Mouse (Mus musculus) gastrocnemius, postnatal 25 days (tissue): ENCODE data around the gene Ebf4. TPM values are rescaled to one million over a fixed set of nuclear protein-coding genes. Genes with fewer than 3 reads are reported as not detected.

Experiments
- DNase-seq: peaks from one replicate; pipeline ENCODE4 v3.0.0; 2022
- long read RNA-seq, 2 experiments: library from polyadenylated mRNA; stranded (forward); transcript quantifications; one replicate each; pipeline ENCODE4 v2.0.0; 2021
- total RNA-seq, 2 experiments: library from RNA; stranded (reverse); gene quantifications; 1 replicate in 1 of 2; 2 replicates in 1 of 2; pipeline ENCODE4 v1.2.3; 2021

Gene Ebf4
- total RNA-seq = under 1 TPM; 0.19 to 0.49 TPM
- long read RNA-seq, experiment 1 = 0 reads
- long read RNA-seq, experiment 2, partial matches to known transcripts = 0 of 2 reads
- long read RNA-seq, experiment 2, other reads (novel, unspliced or antisense) = 1 of 2 reads

DNA sequence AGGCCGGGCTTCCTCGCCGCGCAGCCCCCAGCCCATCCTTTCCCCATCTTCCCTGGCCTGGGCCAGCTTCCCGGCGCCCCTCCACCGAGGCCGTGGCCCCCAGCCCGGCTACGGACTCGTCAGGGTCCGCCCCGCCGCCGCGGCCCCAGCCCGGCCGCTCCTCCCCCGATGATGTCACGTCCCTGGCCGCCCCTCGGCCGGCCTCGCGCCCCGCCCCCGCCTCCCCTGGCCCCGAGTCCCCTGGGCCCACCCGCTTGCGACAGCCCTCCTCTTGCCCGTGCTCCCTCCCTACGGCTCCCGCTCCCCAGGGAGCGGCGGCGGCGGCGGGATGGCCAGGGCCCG, at the start of gene Ebf4:
Gene Ebf4, plus strand, starts transcription at position 234 of the 342 bp plus-strand sequence.
- DNase-seq = peak; percentile 52

DNA sequence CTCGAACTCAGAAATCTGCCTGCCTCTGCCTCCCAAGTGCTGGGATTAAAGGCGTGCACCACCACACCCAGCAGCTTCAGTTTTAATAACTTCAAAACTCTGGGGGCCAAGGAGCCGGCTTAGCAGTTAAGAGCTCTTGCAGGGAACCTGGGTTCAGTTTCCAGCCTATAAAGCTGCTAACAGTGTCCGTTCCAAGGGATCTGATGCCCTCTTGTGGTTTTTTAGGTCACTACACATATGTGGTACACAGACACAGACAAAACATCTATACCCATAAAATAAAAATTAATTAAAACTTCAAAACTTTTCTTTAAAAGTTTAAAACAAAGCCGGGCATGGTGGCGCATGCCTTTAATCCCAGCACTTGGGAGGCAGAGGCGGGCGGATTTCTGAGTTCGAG, 48.1 kb upstream of the Ebf4 start:
- no peak for DNase-seq

DNA sequence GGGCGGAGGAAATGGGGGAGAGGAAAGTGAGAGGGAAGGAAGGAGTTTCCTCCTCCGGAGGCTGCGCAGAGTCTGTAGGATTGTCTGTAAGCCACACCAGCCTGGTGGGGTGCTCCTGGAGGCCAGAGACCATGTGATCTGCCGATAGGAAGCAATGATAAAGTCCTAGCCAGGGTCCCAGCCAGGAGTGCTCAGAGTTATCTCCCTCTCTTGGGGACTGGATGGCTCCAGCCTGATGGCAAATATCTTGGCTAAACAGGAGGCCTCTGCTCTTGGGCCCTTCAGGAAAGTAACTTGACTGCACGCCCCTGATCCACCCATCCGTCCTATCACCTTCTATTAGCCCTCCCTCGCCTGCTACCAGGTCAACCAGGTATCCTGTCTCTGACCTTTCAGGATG, 46.7 kb upstream of the Ebf4 start:
- no peak for DNase-seq

DNA sequence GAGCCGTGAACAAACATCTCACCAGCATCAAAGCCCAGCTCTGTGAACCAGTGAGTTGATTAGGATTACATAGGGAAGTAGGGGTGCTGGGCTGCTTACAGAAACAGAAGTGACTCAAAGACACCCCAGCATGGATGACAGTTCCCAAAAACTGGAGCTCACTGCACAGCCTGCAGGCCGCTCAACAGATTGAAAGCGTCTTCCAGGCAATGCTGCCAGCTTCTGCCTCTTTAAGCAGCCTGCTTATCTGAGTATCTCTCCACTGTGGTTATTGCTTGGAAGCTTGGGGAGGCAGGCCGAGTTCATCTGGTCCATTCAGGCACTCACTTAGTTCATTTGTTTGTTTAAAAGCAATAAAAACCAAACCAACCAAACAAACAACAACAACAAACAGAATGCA, 38.2 kb upstream of the Ebf4 start:
- DNase-seq = no peak

DNA sequence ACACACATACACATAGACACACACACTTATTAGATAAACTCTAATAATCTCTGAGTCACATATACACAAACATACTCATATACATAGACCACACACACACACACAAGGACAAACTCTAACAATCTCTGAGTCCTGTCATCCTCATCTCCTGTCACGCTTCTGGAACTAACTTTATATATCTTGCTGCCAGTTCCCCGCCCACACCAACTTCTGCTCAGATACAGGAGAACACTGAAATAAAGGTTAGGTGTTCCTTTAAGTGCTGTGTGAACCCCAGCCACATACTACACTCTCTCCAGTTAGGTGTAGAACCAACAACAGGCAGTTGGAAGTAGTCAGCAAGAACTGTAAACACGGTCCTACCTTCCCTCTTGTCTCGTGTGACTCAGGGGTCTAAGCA, 34.1 kb upstream of the Ebf4 start:
- no peak for DNase-seq

DNA sequence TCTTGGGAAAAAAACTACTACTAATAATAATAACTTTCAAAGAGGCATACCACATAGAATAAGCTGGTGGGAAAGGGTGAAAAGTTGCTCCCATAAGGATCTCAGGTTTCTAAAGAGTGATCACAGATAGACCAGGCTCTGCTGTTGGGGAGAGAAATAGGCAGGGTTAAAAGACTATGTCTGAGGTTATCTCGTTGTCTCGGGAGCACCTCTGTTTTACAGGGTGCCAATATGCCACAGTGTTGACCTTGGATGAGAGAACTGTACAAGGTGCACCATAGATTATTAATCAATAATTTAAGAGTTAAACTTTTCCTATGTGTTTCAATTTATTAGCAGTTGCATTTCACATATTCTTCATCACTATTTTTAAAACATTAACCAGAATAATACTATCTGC, 33.1 kb upstream of the Ebf4 start:
- no peak for DNase-seq

DNA sequence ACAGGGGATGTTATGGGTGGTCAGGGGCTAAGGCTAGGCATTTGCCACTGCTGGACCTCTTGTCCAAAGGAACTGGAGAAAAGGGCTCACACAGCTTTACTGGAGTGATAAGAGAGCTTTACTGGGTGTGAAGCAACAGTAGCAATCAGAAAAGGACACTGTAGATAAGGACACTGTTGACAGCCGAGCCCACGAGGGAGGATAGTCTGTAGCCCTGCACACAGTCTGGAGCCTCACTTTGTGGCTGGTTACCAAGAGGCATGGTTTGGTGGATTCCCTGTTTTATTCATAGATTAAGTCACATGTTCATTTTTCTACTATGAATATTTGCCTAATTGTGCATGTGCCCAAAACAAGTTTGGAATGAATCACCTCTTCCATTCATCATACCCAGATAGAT, 32.6 kb upstream of the Ebf4 start:
- DNase-seq = no peak

DNA sequence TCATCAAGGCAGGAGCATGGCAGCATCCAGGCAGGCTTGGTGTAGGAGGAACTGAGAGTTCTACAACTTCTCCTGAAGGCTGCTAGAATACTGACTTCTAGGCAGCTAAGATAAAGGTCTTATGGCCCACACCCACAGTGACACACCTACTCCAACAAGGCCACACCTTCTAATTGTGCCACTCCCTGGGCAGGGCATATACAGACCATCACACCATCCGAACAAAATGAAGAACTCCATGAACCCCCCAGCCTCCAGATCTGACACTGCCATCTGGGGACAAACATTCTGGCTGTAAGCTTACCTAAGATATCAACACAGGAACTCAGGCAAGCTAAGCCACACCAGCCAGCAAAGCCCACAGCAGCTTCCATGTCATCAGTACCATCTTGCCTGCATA, 29.4 kb upstream of the Ebf4 start:
- DNase-seq = no peak

DNA sequence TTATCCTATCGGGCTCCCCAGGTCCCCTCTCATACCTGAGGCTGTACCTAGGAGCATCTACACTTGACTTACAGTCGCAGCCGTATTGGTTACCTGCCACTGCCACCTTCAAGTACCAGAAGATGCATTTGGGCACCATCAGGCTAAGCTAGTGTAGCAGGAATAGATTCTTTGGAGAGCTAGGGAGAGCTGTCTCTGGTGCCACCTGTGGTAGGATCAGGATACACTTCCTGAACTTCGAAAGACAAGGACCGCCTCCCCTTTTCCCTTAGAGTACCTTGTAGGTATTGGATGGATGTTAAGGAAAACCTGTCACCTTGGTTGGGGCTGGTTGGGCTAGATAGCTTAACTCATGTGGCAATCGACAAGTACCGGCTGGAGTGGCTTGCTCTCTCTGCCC, 26.9 kb upstream of the Ebf4 start:
- no peak for DNase-seq

DNA sequence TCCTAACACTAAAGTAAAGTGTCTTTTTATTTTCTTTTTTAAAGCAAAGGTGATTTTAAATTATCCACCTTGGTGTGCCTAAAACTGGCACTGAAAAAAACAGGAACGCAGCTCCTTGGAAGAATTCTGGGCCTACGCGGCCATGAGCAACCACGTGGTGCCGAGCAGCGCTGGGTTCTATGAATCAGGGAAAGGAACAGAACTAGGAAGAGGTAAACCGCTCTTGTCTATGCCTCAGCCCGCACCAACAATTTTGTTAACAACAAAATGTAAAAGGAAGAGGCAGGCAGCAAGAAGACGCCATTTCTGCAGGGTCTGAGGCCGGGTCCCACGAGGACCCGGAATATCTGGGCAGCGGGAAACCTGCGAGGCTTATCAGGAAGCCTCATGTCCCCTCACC, 21.2 kb upstream of the Ebf4 start:
- no peak for DNase-seq

DNA sequence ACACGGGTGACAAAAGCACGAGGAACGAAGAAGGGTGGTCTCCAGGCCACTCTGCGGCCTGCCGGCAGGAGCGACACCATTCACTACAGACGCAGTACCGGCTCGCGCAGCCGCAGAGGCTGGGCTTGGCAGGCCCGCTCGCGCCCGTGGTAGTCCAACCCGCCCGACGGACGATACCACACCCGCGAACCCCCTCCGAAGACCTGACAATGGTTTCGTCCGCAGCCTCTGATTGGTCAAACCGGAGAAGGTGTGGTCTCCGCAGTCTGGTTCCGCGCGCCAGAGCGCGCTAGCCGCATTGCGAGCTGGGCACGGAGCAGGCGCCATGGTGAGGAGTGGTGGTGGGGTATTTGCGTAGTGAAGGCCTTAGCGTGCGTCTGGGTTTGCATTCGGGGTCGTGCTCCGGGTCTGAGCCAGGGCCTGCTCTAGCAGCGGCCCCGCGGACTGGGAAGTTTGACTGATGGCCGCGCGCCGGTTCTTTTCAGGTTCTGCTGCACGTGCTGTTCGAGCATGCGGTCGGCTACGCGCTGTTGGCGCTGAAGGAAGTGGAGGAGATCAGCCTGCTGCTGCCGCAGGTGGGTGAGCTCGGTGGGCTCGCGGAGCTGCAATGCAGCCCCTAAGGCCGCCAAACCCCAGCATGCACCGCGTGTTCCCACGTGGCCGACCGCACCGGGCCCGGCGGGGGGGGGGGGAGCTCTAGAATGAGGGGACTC, 20.7 kb upstream of the Ebf4 start, which contains the start of gene Nop56:
Gene Nop56, plus strand, starts transcription at position 282 of the 713 bp plus-strand sequence.
- DNase-seq = peak; percentile 98

DNA sequence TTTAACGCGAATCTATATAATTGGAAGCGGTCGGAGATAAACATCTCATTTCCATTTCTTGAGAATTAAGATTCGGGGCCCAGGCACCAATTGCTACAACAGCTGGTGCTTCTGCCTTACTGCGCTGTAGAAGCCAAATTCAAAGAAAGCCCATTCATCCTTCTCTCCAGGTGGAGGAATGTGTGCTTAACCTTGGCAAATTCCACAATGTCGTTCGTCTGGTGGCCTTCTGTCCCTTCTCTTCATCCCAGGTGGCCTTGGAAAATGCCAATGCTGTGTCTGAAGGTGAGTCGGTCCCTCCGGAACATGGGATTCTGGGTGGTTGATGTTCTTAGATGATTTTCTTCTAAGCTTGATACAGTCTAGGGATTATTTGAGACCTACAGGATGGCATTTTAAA, 20.1 kb upstream of the Ebf4 start:
- DNase-seq = no peak

DNA sequence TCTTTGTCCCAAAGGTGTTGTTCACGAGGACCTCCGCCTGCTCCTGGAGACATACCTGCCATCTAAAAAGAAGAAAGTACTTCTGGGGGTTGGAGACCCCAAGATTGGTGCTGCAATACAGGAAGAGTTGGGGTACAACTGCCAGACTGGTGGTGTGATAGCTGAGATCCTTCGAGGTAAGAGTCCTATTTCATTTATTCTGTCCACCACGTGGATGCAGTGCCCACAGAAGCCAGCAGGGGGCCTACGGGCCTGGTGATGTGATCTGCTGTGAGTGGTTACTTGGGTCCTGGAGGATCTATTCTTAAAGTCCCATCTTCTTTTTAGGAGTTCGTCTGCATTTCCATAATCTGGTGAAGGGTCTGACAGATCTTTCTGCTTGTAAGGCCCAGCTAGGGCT, 19.3 kb upstream of the Ebf4 start:
- no peak for DNase-seq

DNA sequence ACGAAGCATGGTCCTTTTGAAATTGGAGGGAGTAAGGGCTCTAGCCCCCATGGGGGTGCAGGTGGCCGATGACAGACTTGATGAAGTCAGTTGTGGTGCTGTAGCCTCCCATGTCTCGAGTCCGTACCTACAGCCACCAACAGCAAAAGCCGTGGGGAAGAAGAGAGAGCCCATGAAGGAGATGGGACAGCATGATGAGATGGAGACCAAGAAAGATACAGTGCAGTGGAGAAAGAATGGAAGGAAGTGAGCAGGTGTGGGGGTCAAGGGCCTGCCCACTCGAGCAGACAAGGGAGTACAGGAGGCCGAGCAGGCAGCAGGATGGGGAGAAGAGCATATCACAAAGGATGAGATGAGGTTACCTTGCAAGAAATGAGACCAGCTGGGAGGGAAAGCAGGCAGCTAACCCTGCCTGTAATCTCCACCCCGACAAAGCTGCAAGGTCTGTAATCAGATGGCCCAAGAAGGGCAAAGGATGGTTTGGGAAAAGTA, 15.3 kb upstream of the Ebf4 start:
- no peak for DNase-seq

DNA sequence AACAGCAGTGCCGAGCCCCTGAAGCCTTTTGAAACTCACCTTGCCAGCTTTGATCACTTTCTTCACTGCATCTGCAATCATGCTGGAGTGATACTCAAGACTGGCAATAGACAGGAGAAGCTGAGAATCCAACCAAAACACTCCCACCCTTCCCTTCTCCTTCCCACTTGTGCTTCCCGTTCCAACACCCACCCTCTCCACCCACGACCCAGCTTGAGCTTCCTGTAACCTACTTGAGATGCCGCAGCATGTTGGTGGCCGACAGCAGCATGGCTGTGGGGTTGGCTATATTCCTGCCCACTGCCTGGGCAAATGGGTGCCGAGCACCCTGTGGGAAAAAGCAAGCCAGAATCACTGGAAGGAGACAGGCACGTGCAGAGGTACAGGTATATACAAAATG, 14.7 kb upstream of the Ebf4 start:
- no peak for DNase-seq

DNA sequence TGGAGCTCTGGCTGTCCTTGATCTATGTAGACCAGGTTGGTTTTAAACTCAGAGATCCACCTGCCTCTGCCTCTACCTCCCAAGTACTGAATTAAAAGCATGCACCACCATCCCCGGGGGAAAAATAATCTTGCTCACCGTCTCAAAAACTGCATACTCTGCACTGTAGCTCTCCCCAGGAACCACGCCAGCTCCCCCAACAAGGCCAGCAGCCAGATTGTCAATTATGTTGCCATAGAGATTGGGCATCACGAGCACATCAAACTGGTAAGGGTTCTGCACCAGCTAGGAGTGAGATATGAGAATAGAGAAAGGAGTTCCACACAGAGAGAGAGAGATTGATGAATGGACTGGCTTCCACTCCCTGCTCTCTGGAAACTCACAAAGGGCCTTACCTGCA, 14.2 kb upstream of the Ebf4 start:
- no peak for DNase-seq

DNA sequence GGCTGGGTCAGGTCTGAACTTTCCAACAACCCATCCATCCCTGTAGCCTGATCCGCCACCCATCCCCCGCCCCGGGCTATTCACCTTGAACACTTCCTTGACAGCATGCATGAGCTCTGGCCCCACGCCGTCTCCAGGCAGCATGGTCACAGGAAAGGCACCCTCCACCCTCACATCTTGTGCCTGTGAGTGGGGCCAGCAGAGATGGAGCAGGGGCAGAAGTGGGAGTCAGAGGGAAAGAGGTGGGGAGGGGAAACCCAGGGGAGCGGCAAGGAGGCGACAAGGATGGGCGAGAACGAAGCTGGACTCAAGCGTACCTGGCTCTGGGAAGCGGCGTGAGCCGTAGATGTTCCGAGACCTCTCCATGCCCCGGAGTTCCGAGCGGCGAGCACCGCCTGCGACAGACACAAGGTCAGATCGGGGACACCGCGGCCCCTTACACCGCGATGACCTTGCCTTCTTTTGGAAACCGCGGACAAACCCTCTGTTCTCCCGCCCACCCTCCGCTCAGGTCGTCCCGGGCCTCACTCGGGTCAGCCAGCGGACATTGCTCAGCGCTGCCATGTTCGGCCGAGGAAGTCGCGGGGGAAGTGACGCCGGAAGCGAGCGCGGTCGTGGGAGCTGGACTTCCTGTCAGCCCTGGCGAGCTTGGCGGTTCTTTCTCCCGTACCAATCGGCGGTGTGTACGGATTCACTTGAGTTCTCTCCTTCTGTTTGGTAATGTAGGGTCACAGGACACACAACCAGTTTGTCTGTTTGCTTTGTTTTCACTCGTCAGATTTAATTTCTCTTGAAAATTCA, 10.9 kb upstream of the Ebf4 start, which contains the start of gene Idh3b:
Gene Idh3b, minus strand, starts transcription at position 694 of the 801 bp plus-strand sequence.
- DNase-seq = peak; percentile 86

DNA sequence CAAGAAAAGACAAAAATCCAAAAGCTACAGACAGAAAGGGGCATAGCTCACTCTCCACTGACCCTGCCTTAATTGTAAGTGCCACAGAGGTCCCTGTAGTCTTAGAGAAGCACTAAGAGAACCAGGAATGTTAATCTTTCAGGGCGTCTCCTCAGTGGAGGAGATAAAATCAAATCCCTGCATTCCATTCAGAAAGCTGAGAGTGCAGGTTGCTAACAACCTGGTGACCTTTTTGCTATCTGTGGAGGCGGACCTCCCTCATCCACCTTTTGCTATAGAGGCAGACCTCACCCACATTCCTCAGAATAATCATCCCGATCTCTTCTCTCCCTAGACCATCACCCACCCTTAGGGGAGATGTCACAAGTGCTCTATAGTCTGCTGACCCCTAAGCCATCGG, 5.9 kb upstream of the Ebf4 start:
- no peak for DNase-seq

DNA sequence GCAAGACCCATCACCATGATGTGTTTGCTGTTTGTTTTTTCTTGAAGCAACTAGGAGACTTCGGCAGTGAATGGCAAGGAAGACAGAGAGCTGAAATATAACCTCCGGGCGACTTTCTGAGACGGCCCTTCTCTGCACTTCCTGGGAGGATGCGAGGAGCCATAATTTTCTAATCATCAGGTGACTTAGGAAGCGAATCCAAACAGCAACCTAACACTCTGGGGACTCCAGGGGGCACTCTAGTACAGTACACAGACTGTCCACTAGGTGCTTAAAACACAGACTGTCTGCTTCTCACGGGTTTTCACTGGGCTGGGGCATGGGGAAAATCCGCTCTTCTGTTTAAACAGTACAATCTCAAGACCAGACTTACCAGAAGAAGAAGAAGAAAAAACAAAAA, 3.5 kb upstream of the Ebf4 start:
- no peak for DNase-seq

DNA sequence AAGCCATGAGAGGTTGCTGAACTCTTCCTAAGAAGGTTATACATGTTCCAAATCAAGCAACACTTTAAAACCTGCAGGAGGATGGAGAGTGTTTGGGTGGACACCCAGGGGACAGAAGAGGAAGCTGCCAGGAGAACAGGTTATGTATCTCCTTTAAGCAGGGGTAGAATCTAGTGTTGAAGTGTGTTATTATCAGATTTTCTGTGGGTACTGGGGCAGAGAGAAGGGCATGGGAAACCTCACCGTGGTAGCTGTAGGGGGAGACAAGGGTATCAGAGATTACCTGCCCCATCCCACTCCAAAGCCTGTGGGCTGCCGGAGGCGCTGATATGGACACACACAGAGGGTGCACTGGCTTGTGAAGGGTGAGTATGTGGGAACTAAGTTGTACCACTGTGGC, 2.0 kb upstream of the Ebf4 start:
- DNase-seq = no peak

DNA sequence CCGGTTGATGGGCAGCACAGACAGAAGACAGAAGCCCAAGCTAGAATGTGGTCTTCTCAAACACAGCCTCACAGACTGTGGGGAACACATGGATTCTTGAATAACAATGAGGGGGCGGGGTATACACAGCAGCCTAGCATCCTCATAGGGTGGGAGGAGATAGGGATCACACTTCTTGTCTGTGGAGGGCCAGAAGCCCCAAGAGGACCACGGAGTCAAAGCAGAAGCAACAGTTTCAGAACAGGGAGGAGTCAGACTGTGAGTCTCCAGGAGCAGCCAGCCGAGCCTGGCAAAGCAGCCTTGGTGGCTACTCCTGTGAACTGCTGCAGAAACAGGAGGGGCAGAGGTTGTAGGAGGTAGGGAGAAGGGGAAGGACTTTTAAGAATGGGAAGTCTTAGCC, 1.5 kb upstream of the Ebf4 start:
- DNase-seq = no peak

DNA sequence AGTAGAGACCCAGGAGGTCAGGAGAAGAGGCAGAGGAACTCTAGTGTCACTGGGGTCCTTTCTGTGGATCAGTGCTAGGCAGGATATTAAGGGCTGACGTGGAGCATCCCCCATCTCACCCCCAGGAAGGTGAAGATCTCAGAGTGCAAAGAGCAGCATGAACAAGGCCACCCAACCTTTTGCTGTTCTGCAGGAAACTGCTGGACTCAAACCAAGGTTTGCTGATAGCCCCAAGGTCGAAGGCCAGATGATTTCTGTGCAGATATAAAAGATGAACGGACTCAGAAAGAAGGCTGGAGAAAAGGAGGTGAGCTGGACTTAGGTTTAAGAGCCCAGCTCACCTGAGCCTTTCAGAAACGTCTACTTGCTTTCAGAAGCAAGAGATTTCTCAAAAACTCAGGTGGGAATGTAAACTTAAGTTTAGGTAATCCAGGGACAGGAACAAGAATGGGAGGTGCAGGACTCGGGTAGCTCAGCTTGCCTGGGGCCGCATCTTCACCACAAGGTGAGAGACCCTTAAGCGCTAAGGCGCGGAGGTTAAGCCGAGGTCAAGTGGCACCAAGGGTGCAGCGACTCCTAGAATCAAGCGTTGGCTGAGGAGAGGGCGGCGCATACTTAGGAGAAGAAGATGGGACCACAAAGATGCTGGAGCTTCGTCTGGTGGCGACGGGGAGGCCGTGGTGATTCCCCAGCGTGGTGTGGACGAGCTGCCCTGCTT, 592 bp upstream of the Ebf4 start:
- no peak for DNase-seq
